Mouse (Mus musculus) granulocyte monocyte progenitor cell, adult 5-6 weeks (primary cell): ENCODE data around the gene Ccdc137. TPM values are rescaled to one million over a fixed set of nuclear protein-coding genes. Genes with fewer than 3 reads are reported as not detected.
"Not testable (repeated sequence)": the region's sequence is repeated elsewhere in the genome, so short reads cannot be mapped to it uniquely, and the experiment has no call there.

ENCODE experiments used
- ATAC-seq: replicated peaks from 2 replicates; pipeline ENCODE4 v1.8.0; 2016; ENCODE audit warnings: mild to moderate bottlenecking, moderate TSS enrichment, inconsistent platforms; ENCODE audit not compliant: poor library complexity, severe bottlenecking
- total RNA-seq, 2 experiments: library from RNA; stranded (forward) in 1 of 2; stranded (reverse) in 1 of 2; fragments of 200-712, 200-1000 nt in 1 of 2; fragments of >200 nt in 1 of 2; fragmentation: Nextera tagmentation in 1 of 2; gene quantifications; 2 replicates each; pipeline ENCODE4 v1.2.3; 2014 to 2017

Gene Ccdc137
- total RNA-seq (2014; fragmentation: Nextera tagmentation) (35.6 and 43.0 TPM in 2 replicates), total RNA-seq (2017) (39.4 and 57.7 TPM in 2 replicates)

DNA sequence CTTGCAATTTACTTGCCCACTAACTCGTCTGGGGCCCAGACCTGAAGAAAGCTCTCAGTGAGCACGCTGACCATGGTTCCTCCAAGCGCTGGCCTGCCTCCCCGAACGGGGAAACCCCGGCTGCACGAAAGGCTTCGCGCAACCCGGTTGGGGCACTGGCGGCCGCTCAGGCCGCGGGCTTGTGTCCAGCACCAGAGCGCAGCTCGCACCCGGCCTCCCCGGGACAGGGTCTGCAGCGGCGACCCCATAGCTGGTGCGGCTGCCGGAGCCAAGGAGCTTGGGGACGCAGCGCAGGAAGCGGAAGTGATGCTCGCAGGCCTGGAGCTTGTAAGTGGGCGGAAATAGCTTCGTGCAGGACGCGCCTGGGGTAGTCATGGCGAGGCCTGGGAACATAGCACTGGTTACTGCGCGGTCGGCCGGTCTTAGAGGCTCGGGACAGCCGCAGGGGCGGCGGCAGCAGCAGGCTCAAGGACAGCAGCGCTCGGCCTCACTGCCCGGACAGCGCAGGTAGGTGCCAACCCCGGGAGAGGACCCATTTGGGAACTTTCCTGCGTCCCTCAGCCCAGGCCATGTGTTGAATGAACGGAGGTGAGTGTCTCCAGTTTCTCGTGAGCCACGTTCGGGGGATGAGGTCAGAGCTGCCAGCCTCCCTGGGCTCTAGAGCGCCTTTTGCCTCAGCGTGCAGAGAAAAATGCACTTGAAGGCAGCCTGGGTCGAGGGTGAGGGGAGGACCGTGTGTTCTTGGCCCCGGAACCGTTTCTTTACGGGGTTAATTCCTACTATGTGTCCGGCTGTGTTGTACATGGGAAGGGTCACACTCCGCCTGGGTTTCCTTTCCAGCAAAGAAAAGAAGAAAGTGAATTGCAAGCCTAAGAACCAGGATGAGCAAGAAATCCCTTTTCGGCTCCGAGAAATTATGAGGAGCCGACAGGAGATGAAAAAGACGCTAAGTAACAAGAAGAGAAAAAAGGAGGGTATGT lies at the start of gene Ccdc137, which contains the start of gene Oxld1:
Ccdc137 (plus strand) TSS at position 344 of the 980 bp plus-strand sequence.
Oxld1 (minus strand) TSS at position 297 of the 980 bp plus-strand sequence.
- ATAC-seq: peak; percentile 89

GRCm38 (mm10) chr11:120413621-120414020 lies 44.3 kb upstream of the Ccdc137 start:
- ATAC-seq: not testable (repeated sequence)

DNA sequence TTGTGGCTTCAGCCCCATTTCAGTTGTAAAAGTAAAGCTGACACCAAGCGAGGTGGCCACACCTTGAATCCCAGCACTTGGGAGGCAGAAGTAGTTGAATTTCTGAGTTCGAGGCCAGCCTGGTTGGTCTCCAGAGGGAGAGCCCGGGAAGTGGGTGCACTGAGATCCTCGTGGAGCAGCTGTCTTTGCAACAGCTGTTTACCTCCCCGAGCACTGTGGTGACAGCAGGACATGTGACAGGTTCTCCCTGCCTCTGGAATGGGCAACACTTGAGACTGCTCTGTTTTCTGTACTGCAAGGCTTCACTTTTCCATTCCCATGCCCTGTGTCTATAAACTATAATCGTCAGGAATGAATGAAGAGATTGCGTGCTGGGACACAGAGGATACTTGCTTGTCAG lies 40.1 kb upstream of the Ccdc137 start:
- no peak for ATAC-seq

DNA sequence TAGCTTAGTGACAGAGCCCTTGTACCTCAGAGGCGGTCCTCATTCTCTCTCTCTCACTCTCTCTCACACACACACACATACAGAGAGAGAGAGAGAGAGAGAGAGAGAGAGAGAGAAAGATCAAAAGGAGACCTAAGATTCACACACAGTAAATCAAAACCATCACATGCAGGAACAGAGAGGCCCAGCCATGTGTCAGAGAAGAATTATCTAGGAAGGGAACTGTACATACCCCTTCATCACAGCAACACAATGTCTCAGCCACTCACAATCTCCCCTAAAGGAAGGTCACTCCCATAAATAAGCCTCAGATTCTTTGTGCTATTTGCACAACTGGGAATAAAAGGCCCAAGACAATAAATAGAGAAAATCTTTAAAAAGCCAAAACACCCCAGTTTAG lies 39.3 kb upstream of the Ccdc137 start:
- ATAC-seq: no peak

GRCm38 (mm10) chr11:120422651-120423568 lies 35.0 kb upstream of the Ccdc137 start:
- ATAC-seq: no peak

DNA sequence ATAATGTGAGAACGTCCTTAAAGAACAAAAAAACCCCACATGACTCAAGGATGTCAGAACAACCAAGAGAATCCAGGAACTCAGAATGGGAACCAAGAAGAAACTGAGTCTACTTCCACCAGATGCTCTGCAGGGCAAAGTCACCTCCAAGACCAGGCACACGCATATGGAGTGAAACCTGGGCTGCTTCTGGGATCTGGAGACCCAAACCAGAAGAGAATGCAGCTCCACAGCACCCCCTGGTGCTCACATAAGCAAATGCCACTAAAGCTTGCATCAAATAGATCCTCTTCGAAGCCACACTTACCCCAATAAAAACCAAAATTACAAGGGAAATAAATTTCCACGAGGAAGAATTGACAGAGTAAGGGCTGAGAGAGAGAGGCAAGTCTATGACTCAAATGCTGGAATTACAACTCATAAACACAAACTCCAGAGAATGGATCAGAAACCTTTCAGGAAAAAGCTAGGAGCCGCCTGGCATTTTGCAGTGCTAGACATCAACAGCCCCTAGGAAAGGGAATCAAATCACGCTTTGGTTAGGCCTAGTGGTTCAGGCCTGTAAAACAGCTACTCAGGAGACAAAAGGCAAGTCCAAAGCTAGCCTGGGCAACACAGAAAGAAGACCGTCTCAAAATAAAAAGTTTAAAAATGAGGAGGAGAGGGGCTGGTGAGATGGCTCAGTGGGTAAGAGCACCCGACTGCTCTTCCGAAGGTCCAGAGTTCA lies 34.2 kb upstream of the Ccdc137 start:
- peak; percentile 61 for ATAC-seq

DNA sequence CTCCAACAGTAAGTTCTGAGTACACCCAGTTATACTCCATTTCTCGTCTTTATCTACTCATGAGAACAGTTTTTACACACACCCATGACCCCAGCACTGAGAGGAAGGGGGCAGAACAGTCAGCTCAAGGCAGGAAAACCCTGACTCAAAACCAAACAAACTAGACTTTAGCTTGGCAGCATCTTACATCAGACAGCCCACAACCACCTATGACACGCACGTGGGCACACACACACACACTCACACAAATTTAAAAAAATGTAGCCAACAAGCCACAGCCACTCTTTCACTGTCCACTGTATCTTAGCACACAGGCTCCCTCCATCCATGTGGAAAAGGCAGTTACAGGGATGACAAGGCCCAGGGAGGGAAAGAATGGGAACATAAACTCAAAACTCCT lies 31.2 kb upstream of the Ccdc137 start:
- no peak for ATAC-seq

- peak; percentile 85 for ATAC-seq
These were observed 20.6 kb upstream of the Ccdc137 start, which contains the start of gene Nploc4 for GRCm38 (mm10) chr11:120437152-120437856. Gene Nploc4 (minus strand): TSS chr11:120437708.

DNA sequence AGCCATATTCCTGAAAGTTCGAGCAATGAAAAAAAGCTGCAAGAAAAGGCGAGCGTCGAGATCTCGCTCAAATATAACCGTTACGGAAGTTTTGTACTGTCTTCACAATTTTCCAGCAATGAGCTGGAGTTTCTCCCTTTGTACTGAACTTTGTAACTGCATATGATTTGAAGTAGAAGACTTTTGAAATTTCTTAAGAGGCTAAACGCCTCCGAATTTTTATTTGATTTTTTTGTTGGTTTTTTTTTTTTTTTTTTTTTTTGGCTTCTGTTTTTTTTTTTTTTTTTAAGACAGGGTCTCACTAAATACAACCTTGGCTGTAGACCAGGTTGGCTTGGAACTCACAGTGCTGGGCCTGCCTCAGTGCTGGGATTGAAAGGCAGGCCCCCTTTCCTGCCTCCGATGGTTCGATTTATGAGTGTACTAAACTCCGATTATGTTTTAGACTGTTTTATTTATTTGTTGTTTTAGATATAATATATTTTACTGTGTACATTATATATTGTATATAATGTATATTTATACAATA lies 20.0 kb upstream of the Ccdc137 start:
- ATAC-seq: no peak

DNA sequence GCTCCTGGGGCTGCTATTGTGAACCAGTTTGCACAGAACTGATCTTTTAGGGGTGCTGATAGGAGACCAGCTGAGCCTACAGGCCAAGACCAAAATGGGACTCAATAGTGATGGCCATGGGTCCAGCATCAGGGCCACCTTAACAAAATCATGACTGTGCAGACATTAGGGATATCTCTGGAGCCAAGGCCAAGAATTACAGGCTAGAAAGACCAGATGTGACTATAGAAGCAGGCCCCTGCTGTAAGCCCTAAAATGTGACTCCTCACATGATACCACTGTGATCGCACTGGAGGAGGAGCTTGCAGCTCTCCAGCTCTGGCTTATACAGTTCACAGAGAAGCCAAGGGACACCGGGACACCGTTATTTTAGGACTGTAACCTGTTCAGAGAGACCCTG lies 15.6 kb upstream of the Ccdc137 start, which contains the start of gene Tspan10:
Tspan10 (plus strand) TSS at position 301 of the 400 bp plus-strand sequence.
- no peak for ATAC-seq

- no peak for ATAC-seq
These were observed 15.1 kb upstream of the Ccdc137 start for GRCm38 (mm10) chr11:120442765-120443280.

DNA sequence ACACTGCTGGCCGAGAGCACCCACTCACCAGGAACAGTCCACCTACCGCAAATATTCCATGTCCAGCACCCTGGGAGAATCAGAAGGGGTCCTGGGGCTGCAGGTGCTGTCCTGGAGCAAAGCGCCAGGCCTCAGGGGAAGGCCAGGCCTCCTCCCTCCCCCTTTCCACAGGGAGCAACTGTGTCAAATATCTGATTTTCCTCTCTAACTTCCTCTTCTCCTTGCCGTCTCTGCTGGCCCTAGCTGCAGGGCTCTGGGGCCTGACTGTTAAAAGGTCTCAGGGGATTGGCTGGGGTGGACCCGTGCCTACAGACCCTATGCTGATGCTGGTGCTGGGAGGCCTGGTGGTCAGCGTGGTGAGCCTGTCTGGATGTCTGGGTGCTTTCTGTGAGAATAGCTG lies 13.8 kb upstream of the Ccdc137 start:
- ATAC-seq: peak; percentile 55

GRCm38 (mm10) chr11:120445475-120445874 lies 12.4 kb upstream of the Ccdc137 start:
- no peak for ATAC-seq

DNA sequence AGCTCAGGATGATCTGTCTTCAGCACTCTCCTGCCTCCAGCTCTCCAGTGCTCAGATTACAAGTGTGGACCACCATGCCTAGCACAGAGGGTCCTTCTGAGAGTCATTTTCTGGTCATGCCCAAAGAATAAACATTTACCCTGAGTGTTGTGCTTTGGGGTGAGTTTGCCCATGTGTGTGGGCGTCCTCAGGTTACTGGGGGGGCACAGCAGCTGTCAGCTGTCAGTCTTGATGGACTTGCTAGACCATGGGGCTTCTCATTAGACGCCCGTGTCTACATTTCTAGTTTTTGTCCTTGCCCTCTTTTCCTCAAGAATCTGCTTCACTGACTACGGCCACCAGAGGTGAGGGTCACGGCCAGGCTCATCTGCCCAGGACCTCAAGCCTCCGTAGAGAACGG lies 10.7 kb upstream of the Ccdc137 start:
- no peak for ATAC-seq

DNA sequence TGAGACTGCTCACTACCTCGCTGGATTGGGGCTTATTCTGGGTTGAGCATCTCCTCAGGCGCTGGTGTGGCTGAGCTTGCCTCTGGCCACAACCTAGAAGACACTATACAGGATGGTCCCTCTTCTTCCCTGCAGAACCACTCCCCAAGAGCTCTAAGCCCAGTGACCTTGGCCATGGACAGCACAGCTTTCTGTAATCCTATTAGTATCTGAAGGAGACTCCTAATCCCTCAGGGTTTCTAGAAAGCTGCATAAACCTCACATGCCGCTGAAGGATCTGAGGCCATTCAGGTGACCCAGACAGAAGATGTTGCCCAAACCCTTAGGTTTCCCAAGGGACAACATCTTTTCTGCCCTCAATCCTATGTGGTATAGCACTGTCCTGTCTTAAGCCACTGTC lies 5.7 kb upstream of the Ccdc137 start:
- ATAC-seq: no peak

- no peak for ATAC-seq
These were observed 4.6 kb upstream of the Ccdc137 start, which contains the start of gene Pde6g for GRCm38 (mm10) chr11:120453306-120453705. Gene Pde6g (minus strand): TSS chr11:120453500.

DNA sequence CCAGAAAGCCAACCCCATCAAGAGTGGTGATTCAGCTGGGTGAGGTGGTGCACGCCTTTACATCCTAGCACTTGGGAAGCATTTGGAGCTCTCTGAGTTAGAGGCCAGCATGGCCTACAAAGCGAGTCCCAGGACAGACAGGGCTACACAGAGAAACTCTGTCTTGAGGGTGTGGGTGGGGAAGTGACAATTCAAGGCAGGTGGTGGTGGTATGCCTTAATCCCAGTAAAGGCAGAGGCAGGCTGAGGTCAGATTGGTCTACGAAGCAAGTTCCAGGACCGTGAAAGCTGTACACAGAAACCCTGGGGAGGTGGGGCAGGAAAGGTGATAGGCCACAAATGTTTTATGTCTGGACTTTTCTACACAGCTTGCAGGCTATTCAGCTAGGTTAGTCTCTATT lies 3.0 kb upstream of the Ccdc137 start:
- ATAC-seq: no peak

GRCm38 (mm10) chr11:120455413-120455812 lies 2.5 kb upstream of the Ccdc137 start:
- ATAC-seq: no peak

DNA sequence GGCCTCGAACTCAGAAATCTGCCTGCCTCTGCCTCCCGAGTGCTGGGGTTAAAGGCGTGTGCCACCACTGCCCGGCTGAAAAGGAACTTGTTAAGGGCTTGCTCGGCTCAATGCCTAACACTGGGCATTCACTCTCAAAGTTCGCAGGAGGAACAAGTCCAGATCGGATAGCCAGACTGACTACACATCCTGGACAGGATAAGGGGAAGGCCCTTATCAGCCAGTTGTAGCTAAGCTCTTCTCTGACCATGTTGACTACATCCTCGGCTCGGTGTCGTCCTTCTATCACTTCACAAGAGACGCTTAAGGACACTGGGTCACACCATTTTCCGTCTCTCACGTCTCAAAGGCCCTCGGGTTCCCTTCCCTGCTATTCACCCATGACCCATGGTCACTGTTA lies 545 bp upstream of the Ccdc137 start:
- ATAC-seq: peak; percentile 17
